Mouse (Mus musculus) kidney, postnatal 36 days (tissue): Measurements from ENCODE around the gene Tmem217.

Source experiments
- DNase-seq, 2 experiments: peaks; one replicate each; pipeline ENCODE4 v3.0.0; 2021 to 2022; ENCODE audit warnings: mixed read lengths in 2 of 2

Gene Tmem217

GRCm38 (mm10) chr17:29488257-29488977 lies 63.8 kb downstream of the Tmem217 start:
- peak in 1 of 2 experiments; percentile 19 for DNase-seq

- no peak for DNase-seq
Observed at GRCm38 (mm10) chr17:29485336-29486233, 66.6 kb downstream of the Tmem217 start.

- no peak for DNase-seq
Observed at GRCm38 (mm10) chr17:29484431-29484830, 67.8 kb downstream of the Tmem217 start.

GRCm38 (mm10) chr17:29483282-29483681 lies 68.9 kb downstream of the Tmem217 start:
- no peak for DNase-seq

- no peak for DNase-seq
Observed at GRCm38 (mm10) chr17:29482632-29483031, 69.6 kb downstream of the Tmem217 start.

- no peak for DNase-seq
Observed at GRCm38 (mm10) chr17:29480256-29480655, 71.9 kb downstream of the Tmem217 start.

- no peak for DNase-seq
Observed at GRCm38 (mm10) chr17:29478271-29478670, 73.9 kb downstream of the Tmem217 start.

GRCm38 (mm10) chr17:29477357-29477756 lies 74.8 kb downstream of the Tmem217 start:
- no peak for DNase-seq

GRCm38 (mm10) chr17:29476461-29476860 lies 75.7 kb downstream of the Tmem217 start:
- no peak for DNase-seq
